Mouse (Mus musculus): ENCODE measurements around the gene Cplane1. TPM values are rescaled to one million over a fixed set of nuclear protein-coding genes. Genes with fewer than 3 reads are reported as not detected.

Gene Cplane1
- 5.9 TPM in 2 replicates for polyA plus RNA-seq (2016; fragmentation: Nextera tagmentation; extraction: Ambion mirVana)

DNA sequence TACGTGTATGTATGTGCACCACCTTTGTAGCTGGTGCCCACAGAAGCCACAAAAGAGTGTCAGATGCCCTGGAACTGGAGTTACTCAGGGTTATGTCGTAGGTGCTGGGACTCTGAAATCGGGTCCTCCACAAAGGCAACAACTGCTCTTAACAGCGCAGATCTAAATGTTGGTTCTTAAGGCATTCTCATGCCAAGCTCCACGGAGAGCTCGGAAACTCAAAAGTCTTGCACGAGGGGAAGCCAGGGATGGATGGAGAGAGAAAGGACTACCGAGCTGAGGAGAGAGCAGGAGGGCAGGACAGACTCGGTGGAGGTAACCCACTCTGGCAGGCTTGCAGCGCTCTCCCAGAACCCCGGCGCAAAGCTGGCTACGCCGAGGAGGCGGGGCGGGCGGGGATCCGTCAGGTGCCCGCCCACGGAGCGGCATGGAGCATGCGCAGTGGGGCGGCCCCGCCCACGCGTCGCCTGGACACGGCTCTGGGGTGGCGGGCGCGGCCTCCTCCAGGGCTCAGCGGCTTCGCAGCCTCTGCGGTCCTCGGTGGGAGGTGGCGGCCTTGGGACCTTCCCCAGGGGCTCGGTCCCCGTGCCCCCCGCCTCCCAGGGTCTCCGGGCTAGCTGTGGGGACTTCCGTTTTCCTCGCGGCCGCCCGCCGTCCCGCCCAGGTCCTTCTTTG, at the start of gene Cplane1:
Gene Cplane1, plus strand, starts transcription at position 516 of the 675 bp plus-strand sequence.
- Histone ChIP-seq H3K27ac (ENCODE audit: poor library complexity, severe bottlenecking) (peak within 1 kb of the TSS; percentile 79), H3K27me3 (replicated peaks) (no peaks in the 10 kb centered on the region), H3K9ac (peak within 1 kb of the TSS; percentile 93), H3K36me3 (peaks cover 22% of the 10 kb centered on the region), H3K4me2 (peak within 1 kb of the TSS; percentile 76), H3K9me3 (replicated peaks) (no peaks in the 10 kb centered on the region), H3K4me1 (replicated peaks) (no peaks in the 10 kb centered on the region), H3K4me3 (peak within 1 kb of the TSS; percentile 95)
- peak; percentile 99 for ATAC-seq (ENCODE audit: insufficient number of reproducible peaks, low FRiP score)
- under 1% methylated on average over 32 of the region's 47 CpGs for WGBS

DNA sequence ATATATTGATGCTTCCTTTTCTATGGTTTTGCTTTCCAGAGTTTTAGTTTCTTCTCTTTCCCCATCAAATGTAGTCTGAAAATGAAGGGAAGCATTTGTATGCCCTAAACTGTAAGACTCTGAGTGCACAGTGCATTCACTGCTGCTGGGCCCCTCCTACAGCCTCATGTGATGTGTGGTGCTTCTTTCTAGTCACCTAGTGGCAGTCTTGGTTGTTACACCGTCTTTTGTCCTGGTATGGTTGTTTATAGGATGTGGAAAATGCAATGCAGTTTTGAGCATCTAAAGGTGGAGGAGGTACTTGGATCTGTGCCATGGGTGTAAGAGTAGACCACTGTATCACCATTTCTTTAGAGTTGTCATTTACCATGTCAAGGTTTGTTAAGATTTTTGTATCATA, 39.6 kb upstream of the Cplane1 start:
- H3K27me3 ChIP-seq (replicated peaks) = no peaks in the 10 kb centered on the region
- H3K4me1 ChIP-seq (replicated peaks) = no peaks in the 10 kb centered on the region
- H3K36me3 ChIP-seq = peaks cover 79% of the 10 kb centered on the region
- ATAC-seq (ENCODE audit: insufficient number of reproducible peaks, low FRiP score) = no peak
- H3K9ac ChIP-seq = no peak overlapping the region
- H3K9me3 ChIP-seq (replicated peaks) = no peaks in the 10 kb centered on the region
- H3K4me3 ChIP-seq = no peak overlapping the region
- no peak overlapping the region for H3K27ac ChIP-seq (ENCODE audit: poor library complexity, severe bottlenecking)
- H3K4me2 ChIP-seq = no peak overlapping the region
- WGBS = 71% methylated on average over 1 of the region's 1 CpGs

DNA sequence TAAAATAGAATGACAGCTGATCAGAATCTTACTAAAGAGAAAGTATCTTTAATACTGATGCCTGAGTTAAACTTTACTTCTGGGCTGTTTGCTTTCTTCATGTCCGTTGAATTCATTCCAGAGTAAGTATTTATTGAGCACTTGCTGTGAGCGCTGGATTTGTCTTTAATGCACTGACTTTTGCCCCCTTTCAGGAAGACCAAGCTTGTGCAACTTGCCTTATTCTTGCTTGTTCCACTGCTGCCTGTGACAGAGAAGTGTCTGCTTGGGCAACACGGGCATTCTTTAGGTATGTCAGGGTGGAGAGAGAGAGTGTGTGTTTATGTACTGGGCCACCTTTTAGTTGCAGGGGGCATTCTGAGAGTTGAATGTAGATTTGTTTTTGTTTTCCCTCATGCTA, 37.6 kb upstream of the Cplane1 start:
- Histone ChIP-seq H3K4me1 (replicated peaks) (no peaks in the 10 kb centered on the region), H3K36me3 (peaks cover 85% of the 10 kb centered on the region), H3K27me3 (replicated peaks) (no peaks in the 10 kb centered on the region), H3K9me3 (replicated peaks) (no peaks in the 10 kb centered on the region), H3K4me3 (no peak overlapping the region), H3K9ac (no peak overlapping the region), H3K4me2 (no peak overlapping the region), H3K27ac (ENCODE audit: poor library complexity, severe bottlenecking) (no peak overlapping the region)
- WGBS = 96% methylated on average over 3 of the region's 3 CpGs
- ATAC-seq (ENCODE audit: insufficient number of reproducible peaks, low FRiP score) = no peak

- Histone ChIP-seq H3K9ac (no peak overlapping the region), H3K9me3 (replicated peaks) (no peaks in the 10 kb centered on the region), H3K4me1 (replicated peaks) (no peaks in the 10 kb centered on the region), H3K27me3 (replicated peaks) (no peaks in the 10 kb centered on the region), H3K4me2 (no peak overlapping the region), H3K27ac (ENCODE audit: poor library complexity, severe bottlenecking) (no peak overlapping the region), H3K36me3 (peaks cover 83% of the 10 kb centered on the region), H3K4me3 (no peak overlapping the region)
- ATAC-seq (ENCODE audit: insufficient number of reproducible peaks, low FRiP score) = no peak
These were observed 37.1 kb upstream of the Cplane1 start for GRCm38 (mm10) chr15:8131761-8132160.

- Histone ChIP-seq H3K27me3 (replicated peaks) (no peaks in the 10 kb centered on the region), H3K9ac (no peak overlapping the region), H3K36me3 (peaks cover 88% of the 10 kb centered on the region), H3K4me1 (replicated peaks) (no peaks in the 10 kb centered on the region), H3K4me3 (no peak overlapping the region), H3K4me2 (no peak overlapping the region), H3K27ac (ENCODE audit: poor library complexity, severe bottlenecking) (no peak overlapping the region), H3K9me3 (replicated peaks) (no peaks in the 10 kb centered on the region)
- WGBS = 94% methylated on average over 5 of the region's 5 CpGs
- ATAC-seq (ENCODE audit: insufficient number of reproducible peaks, low FRiP score) = no peak
These were observed 33.3 kb upstream of the Cplane1 start for GRCm38 (mm10) chr15:8135606-8136005.

DNA sequence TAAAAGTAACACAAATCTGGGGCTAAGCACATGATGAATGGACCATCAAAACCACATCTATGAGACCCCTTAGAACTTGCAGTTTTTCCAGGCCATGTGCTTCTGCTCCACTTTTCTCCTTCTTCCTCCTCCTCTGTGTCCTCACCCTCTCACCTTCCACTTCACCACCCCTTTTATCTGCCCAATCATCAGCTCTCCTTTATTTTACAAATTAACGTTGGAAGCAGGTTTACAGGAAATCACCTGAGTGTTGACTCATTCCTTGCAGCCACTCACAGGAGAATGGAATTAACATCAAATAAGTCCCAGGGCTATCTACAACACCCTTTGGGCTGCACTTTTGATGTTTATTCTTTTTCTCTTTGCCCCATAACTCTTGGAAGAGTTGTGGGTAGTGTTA, 7.1 kb upstream of the Cplane1 start:
- H3K4me1 ChIP-seq (replicated peaks) = no peaks in the 10 kb centered on the region
- no peak overlapping the region for H3K9ac ChIP-seq
- peaks cover 47% of the 10 kb centered on the region for H3K36me3 ChIP-seq
- ATAC-seq (ENCODE audit: insufficient number of reproducible peaks, low FRiP score) = no peak
- WGBS = 79% methylated on average over 1 of the region's 1 CpGs
- no peak overlapping the region for H3K27ac ChIP-seq (ENCODE audit: poor library complexity, severe bottlenecking)
- H3K27me3 ChIP-seq (replicated peaks) = no peaks in the 10 kb centered on the region
- H3K9me3 ChIP-seq (replicated peaks) = no peaks in the 10 kb centered on the region
- no peak overlapping the region for H3K4me2 ChIP-seq
- H3K4me3 ChIP-seq = no peak overlapping the region

DNA sequence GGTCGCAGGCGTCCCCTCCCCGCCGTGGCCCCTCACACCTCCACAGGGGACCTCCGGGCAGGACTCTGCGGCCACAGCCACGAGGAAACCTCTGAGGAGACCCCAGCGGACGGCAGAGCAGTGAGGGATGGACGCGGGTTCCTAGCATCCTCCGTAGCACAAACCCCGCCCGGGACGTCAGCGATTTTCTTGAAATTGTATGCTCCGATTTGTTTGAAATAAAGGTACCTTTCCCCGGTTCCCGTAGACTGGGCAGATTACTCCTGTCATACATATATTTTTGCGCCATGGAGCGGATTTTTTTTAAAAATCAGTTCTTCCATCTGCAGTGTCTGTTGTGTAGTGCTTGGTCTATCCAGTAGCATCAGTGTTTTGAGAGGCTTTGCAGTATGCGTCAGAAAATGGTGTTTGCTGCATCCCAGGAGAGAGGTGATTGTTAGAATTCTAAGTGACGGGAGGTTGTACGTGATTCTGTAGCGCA, 400 bp downstream of the Cplane1 start:
- peak; percentile 73 for ATAC-seq (ENCODE audit: insufficient number of reproducible peaks, low FRiP score)
- Histone ChIP-seq H3K27ac (ENCODE audit: poor library complexity, severe bottlenecking) (peak overlapping the region; percentile 79; the same call in 1 of the 2 replicates), H3K9me3 (replicated peaks) (no peaks in the 10 kb centered on the region), H3K4me3 (peak overlapping the region; percentile 95), H3K4me1 (replicated peaks) (no peaks in the 10 kb centered on the region), H3K36me3 (peaks cover 23% of the 10 kb centered on the region), H3K4me2 (peak overlapping the region; percentile 76), H3K27me3 (replicated peaks) (no peaks in the 10 kb centered on the region), H3K9ac (peak overlapping the region; percentile 93)
- under 1% methylated on average over 25 of the region's 25 CpGs for WGBS

DNA sequence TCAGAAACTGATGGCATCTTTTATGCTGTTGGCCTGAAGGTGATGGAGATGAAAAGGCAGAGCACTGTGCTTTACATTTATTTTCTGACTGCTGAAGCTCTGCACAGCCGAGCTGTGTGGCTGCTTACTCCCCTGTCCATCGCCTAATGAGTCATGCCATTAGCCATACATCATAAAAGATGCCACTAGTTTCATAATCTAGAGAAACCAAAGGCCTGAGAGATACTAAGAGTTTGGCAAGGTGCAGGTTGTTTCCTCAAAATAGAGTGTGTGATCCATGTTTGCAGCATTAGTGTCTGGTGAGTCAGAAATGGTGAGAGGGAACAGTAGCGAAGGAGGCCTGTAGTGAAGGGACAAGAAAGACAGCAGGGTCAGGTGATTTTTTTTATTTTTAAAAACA, 20.7 kb downstream of the Cplane1 start:
- 88% methylated on average over 3 of the region's 3 CpGs for WGBS
- H3K4me3 ChIP-seq = no peak overlapping the region
- ATAC-seq (ENCODE audit: insufficient number of reproducible peaks, low FRiP score) = no peak
- H3K9me3 ChIP-seq (replicated peaks) = no peaks in the 10 kb centered on the region
- H3K4me2 ChIP-seq = no peak overlapping the region
- peaks cover 55% of the 10 kb centered on the region for H3K36me3 ChIP-seq
- no peaks in the 10 kb centered on the region for H3K27me3 ChIP-seq (replicated peaks)
- no peak overlapping the region for H3K9ac ChIP-seq
- H3K27ac ChIP-seq (ENCODE audit: poor library complexity, severe bottlenecking) = no peak overlapping the region
- no peaks in the 10 kb centered on the region for H3K4me1 ChIP-seq (replicated peaks)

- Histone ChIP-seq H3K9ac (no peak overlapping the region), H3K27ac (ENCODE audit: poor library complexity, severe bottlenecking) (no peak overlapping the region), H3K36me3 (peaks cover 62% of the 10 kb centered on the region), H3K27me3 (replicated peaks) (no peaks in the 10 kb centered on the region), H3K9me3 (replicated peaks) (no peaks in the 10 kb centered on the region), H3K4me1 (replicated peaks) (no peaks in the 10 kb centered on the region), H3K4me3 (no peak overlapping the region), H3K4me2 (no peak overlapping the region)
- 87% methylated on average over 3 of the region's 3 CpGs for WGBS
- no peak for ATAC-seq (ENCODE audit: insufficient number of reproducible peaks, low FRiP score)
These were observed 21.5 kb downstream of the Cplane1 start for GRCm38 (mm10) chr15:8190435-8190834.

- no peak overlapping the region for H3K4me2 ChIP-seq
- peaks cover 61% of the 10 kb centered on the region for H3K36me3 ChIP-seq
- H3K27ac ChIP-seq (ENCODE audit: poor library complexity, severe bottlenecking) = no peak overlapping the region
- H3K27me3 ChIP-seq (replicated peaks) = no peaks in the 10 kb centered on the region
- H3K4me1 ChIP-seq (replicated peaks) = no peaks in the 10 kb centered on the region
- no peak overlapping the region for H3K4me3 ChIP-seq
- H3K9me3 ChIP-seq (replicated peaks) = peaks cover 2% of the 10 kb centered on the region; the same call in 1 of the 2 replicates
- no peak for ATAC-seq (ENCODE audit: insufficient number of reproducible peaks, low FRiP score)
- H3K9ac ChIP-seq = no peak overlapping the region
These were observed 31.4 kb downstream of the Cplane1 start for GRCm38 (mm10) chr15:8200317-8200716.

GRCm38 (mm10) chr15:8208362-8208761, 39.5 kb downstream of the Cplane1 start:
- Histone ChIP-seq H3K27me3 (replicated peaks) (no peaks in the 10 kb centered on the region), H3K9ac (no peak overlapping the region), H3K36me3 (peaks cover 48% of the 10 kb centered on the region), H3K9me3 (replicated peaks) (no peaks in the 10 kb centered on the region), H3K4me3 (no peak overlapping the region), H3K4me2 (no peak overlapping the region), H3K4me1 (replicated peaks) (no peaks in the 10 kb centered on the region), H3K27ac (ENCODE audit: poor library complexity, severe bottlenecking) (no peak overlapping the region)
- no peak for ATAC-seq (ENCODE audit: insufficient number of reproducible peaks, low FRiP score)
- 89% methylated on average over 6 of the region's 6 CpGs for WGBS

DNA sequence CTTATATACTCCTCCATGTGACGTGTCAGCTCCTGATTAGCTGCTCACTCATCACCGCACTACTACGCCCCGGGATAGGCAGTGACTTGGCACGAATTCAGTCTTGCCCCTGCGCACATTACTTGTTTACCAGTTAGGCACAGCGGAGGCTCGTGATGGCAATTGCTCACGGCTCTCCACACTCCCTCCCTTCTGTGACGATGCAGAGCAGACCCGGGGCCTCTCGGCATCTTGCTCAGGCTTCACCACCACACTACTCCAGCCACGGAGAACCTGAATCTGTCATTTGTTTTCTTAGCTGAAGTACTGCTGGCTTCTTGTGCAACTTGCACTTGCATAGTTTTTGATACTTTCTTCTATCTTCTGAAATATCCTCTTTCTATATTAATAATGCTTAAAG, 45.9 kb downstream of the Cplane1 start:
- no peak overlapping the region for H3K4me3 ChIP-seq
- H3K9me3 ChIP-seq (replicated peaks) = no peaks in the 10 kb centered on the region
- H3K4me2 ChIP-seq = no peak overlapping the region
- H3K36me3 ChIP-seq = peaks cover 55% of the 10 kb centered on the region
- H3K4me1 ChIP-seq (replicated peaks) = no peaks in the 10 kb centered on the region
- WGBS = 86% methylated on average over 13 of the region's 13 CpGs
- no peak overlapping the region for H3K9ac ChIP-seq
- H3K27me3 ChIP-seq (replicated peaks) = no peaks in the 10 kb centered on the region
- no peak for ATAC-seq (ENCODE audit: insufficient number of reproducible peaks, low FRiP score)
- H3K27ac ChIP-seq (ENCODE audit: poor library complexity, severe bottlenecking) = no peak overlapping the region
